10 mouse cellular contexts compared by ENCODE assay signal in the genomic region with DNA sequence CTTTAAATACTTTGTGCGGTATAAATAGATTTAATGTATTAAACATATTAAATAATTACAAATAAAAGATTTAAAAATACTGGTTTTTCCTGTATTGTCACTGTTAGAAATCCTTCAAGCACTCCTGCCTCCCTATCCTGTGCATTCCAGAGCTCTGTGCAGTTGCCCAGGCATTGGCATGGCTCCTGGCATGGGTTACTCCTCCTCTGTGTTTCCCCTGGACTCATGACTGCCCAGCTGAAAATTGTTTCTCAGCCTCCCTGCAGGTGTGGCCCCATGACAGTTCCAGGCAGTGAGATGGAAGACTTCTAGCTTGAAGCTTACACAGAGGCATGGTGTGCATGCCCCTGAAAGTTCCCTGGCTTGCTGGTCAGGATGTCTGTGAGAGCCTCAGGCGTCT. TPM values are rescaled to one million over a fixed set of nuclear protein-coding genes. Genes with fewer than 3 reads are reported as not detected.
"Had no signal": no experiment of that assay in that cellular context is flagged by ENCODE, and none has a peak within 500 bp of the region (broad histone marks: within the 10 kb centered on the region; RNA-seq: fewer than 3 reads in every experiment).

No protein-coding gene starts in this region.

- DNase-seq: lung, adult 2 months; lung, postnatal 14 days; lung, postnatal 36 days; right cerebral cortex, postnatal 14 days; thymus, adult 18-20 months; thymus, postnatal 14 days; thymus, postnatal 36 days had no signal

RNA-seq across cellular contexts. Expression of a gene that starts 20.8 kb away (rescaled TPM):
- total RNA-seq: megakaryocyte progenitor cell, adult 5-6 weeks; monocyte, adult 5-6 weeks; neutrophil, adult 5-6 weeks had no signal
